Mouse (Mus musculus): ENCODE measurements around the gene Cd24a. TPM values are rescaled to one million over a fixed set of nuclear protein-coding genes. Genes with fewer than 3 reads are reported as not detected.

Gene Cd24a
- polyA plus RNA-seq, 1 experiment from 2014 or later: 80.4 TPM

GRCm38 (mm10) chr10:43629857-43630256 is 51.8 kb downstream of the Cd24a start:
- Histone ChIP-seq H3K27me3 (ENCODE audit: control insufficient read depth, insufficient read depth, low read length) (no peaks in the 10 kb centered on the region), H3K9ac (ENCODE audit: low read length) (no peak overlapping the region), H3K4me2 (ENCODE audit: low read length) (no peak overlapping the region), H3K27ac (replicated peaks in 1 of 2; ENCODE audit: control insufficient read depth in 1 of 2, insufficient read depth in 1 of 2, low read depth in 2 of 2, low read length in 2 of 2) (no peak overlapping the region), H3K4me1 (ENCODE audit: control insufficient read depth in 2 of 2, insufficient read depth in 2 of 2, low read length in 2 of 2) (no peaks in the 10 kb centered on the region), H3K4me3 (ENCODE audit: control insufficient read depth in 1 of 2, insufficient read depth in 1 of 2, low read depth in 1 of 2, low read length in 2 of 2) (no peak overlapping the region), H3K36me3 (ENCODE audit: control insufficient read depth, insufficient read depth, low read length) (no peaks in the 10 kb centered on the region), H3K9me3 (ENCODE audit: control insufficient read depth, low read length) (0 out of 2 replicates have a peak, but pooled peaks cover 4% of the 10 kb centered on the region)
- no peak for ATAC-seq (ENCODE audit: insufficient number of reproducible peaks, insufficient read depth, low FRiP score, low read depth)

- Histone ChIP-seq H3K27me3 (ENCODE audit: control insufficient read depth, insufficient read depth, low read length) (no peaks in the 10 kb centered on the region), H3K9me3 (ENCODE audit: control insufficient read depth, low read length) (0 out of 2 replicates have a peak, but pooled peaks cover 4% of the 10 kb centered on the region), H3K4me2 (ENCODE audit: low read length) (no peak overlapping the region), H3K4me1 (ENCODE audit: control insufficient read depth in 2 of 2, insufficient read depth in 2 of 2, low read length in 2 of 2) (no peaks in the 10 kb centered on the region), H3K36me3 (ENCODE audit: control insufficient read depth, insufficient read depth, low read length) (no peaks in the 10 kb centered on the region), H3K4me3 (ENCODE audit: control insufficient read depth in 1 of 2, insufficient read depth in 1 of 2, low read depth in 1 of 2, low read length in 2 of 2) (no peak overlapping the region), H3K27ac (replicated peaks in 1 of 2; ENCODE audit: control insufficient read depth in 1 of 2, insufficient read depth in 1 of 2, low read depth in 2 of 2, low read length in 2 of 2) (no peak overlapping the region), H3K9ac (ENCODE audit: low read length) (no peak overlapping the region)
- WGBS: 82% methylated on average over 4 of the region's 4 CpGs
- ATAC-seq (ENCODE audit: insufficient number of reproducible peaks, insufficient read depth, low FRiP score, low read depth): no peak
Measured at GRCm38 (mm10) chr10:43630634-43631033, 52.5 kb downstream of the Cd24a start.

GRCm38 (mm10) chr10:43631049-43631448 is 53.0 kb downstream of the Cd24a start:
- no peak overlapping the region for H3K4me3 ChIP-seq (ENCODE audit: control insufficient read depth in 1 of 2, insufficient read depth in 1 of 2, low read depth in 1 of 2, low read length in 2 of 2)
- H3K9me3 ChIP-seq (ENCODE audit: control insufficient read depth, low read length): 0 out of 2 replicates have a peak, but pooled peaks cover 4% of the 10 kb centered on the region
- H3K4me1 ChIP-seq (ENCODE audit: control insufficient read depth in 2 of 2, insufficient read depth in 2 of 2, low read length in 2 of 2): no peaks in the 10 kb centered on the region
- H3K36me3 ChIP-seq (ENCODE audit: control insufficient read depth, insufficient read depth, low read length): no peaks in the 10 kb centered on the region
- no peaks in the 10 kb centered on the region for H3K27me3 ChIP-seq (ENCODE audit: control insufficient read depth, insufficient read depth, low read length)
- no peak for ATAC-seq (ENCODE audit: insufficient number of reproducible peaks, insufficient read depth, low FRiP score, low read depth)
- H3K4me2 ChIP-seq (ENCODE audit: low read length): no peak overlapping the region
- H3K9ac ChIP-seq (ENCODE audit: low read length): no peak overlapping the region
- H3K27ac ChIP-seq (replicated peaks in 1 of 2; ENCODE audit: control insufficient read depth in 1 of 2, insufficient read depth in 1 of 2, low read depth in 2 of 2, low read length in 2 of 2): no peak overlapping the region

DNA sequence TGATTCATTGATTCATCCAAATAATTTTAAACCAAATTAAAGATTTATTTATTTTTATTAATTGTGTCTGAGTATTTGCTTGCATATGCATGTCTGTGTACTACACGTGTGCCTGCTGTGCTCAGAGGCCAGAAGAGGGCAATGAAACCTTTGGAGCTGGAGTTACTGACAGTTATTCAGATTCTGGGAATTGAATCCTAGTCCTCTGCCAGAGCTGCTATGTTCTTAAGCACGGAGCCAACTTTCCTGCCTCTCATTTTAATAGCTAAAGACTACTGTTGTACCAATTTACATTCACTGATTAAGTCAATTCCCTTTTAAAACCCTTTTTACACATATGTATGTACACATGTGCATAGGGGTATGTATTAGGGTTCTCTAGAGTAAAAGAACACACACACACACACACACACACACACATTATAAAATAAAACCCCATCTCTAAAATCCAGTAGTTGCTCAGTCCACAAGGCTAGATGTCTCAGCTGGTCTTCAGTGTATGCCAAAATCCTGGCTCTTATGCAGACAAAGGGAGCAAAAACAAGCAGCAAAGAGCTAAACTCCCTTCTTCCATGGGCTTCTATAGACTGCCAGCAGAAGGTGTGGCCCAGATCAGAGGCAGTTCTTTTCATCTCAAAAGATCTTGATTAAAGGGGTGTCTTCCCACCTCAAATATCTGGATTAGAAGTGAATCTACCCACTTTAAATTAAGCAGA is 53.7 kb downstream of the Cd24a start:
- Histone ChIP-seq H3K36me3 (ENCODE audit: control insufficient read depth, insufficient read depth, low read length) (no peaks in the 10 kb centered on the region), H3K9ac (ENCODE audit: low read length) (no peak overlapping the region), H3K27me3 (ENCODE audit: control insufficient read depth, insufficient read depth, low read length) (no peaks in the 10 kb centered on the region), H3K4me1 (ENCODE audit: control insufficient read depth in 2 of 2, insufficient read depth in 2 of 2, low read length in 2 of 2) (no peaks in the 10 kb centered on the region), H3K4me3 (ENCODE audit: control insufficient read depth in 1 of 2, insufficient read depth in 1 of 2, low read depth in 1 of 2, low read length in 2 of 2) (no peak overlapping the region), H3K4me2 (ENCODE audit: low read length) (no peak overlapping the region), H3K9me3 (ENCODE audit: control insufficient read depth, low read length) (0 out of 2 replicates have a peak, but pooled peaks cover 3% of the 10 kb centered on the region), H3K27ac (replicated peaks in 1 of 2; ENCODE audit: control insufficient read depth in 1 of 2, insufficient read depth in 1 of 2, low read depth in 2 of 2, low read length in 2 of 2) (no peak overlapping the region)
- 79% methylated on average over 2 of the region's 2 CpGs for WGBS
- no peak for ATAC-seq (ENCODE audit: insufficient number of reproducible peaks, insufficient read depth, low FRiP score, low read depth)

GRCm38 (mm10) chr10:43633117-43633516 is 55.0 kb downstream of the Cd24a start:
- no peaks in the 10 kb centered on the region for H3K4me1 ChIP-seq (ENCODE audit: control insufficient read depth in 2 of 2, insufficient read depth in 2 of 2, low read length in 2 of 2)
- ATAC-seq (ENCODE audit: insufficient number of reproducible peaks, insufficient read depth, low FRiP score, low read depth): no peak
- no peaks in the 10 kb centered on the region for H3K27me3 ChIP-seq (ENCODE audit: control insufficient read depth, insufficient read depth, low read length)
- no peak overlapping the region for H3K4me3 ChIP-seq (ENCODE audit: control insufficient read depth in 1 of 2, insufficient read depth in 1 of 2, low read depth in 1 of 2, low read length in 2 of 2)
- H3K9ac ChIP-seq (ENCODE audit: low read length): no peak overlapping the region
- WGBS: 82% methylated on average over 4 of the region's 4 CpGs
- H3K36me3 ChIP-seq (ENCODE audit: control insufficient read depth, insufficient read depth, low read length): no peaks in the 10 kb centered on the region
- no peak overlapping the region for H3K4me2 ChIP-seq (ENCODE audit: low read length)
- H3K9me3 ChIP-seq (ENCODE audit: control insufficient read depth, low read length): no peaks in the 10 kb centered on the region
- no peak overlapping the region for H3K27ac ChIP-seq (replicated peaks in 1 of 2; ENCODE audit: control insufficient read depth in 1 of 2, insufficient read depth in 1 of 2, low read depth in 2 of 2, low read length in 2 of 2)

Other genes starting within 250 kb of the Cd24a start
- 4.6 and 5.6 TPM in 2 replicates for gene Bend3, start 99.5 kb upstream of the Cd24a start, polyA plus RNA-seq (2014; fragmentation: Nextera tagmentation; extraction: Ambion mirVana)
- gene Gm9803, start 54.2 kb upstream of the Cd24a start, polyA plus RNA-seq (2014; fragmentation: Nextera tagmentation; extraction: Ambion mirVana): 16.6 and 19.3 TPM in 2 replicates
- 90.8 and 94.3 TPM in 2 replicates for gene 1700021F05Rik, start 37.3 kb upstream of the Cd24a start, polyA plus RNA-seq (2014; fragmentation: Nextera tagmentation; extraction: Ambion mirVana)

Measured in heart, embryonic 14.5 days (tissue).